Mouse (Mus musculus) intestine, embryonic 16.5 days (tissue): Measurements from ENCODE around the gene Cbln1. TPM values are rescaled to one million over a fixed set of nuclear protein-coding genes. Genes with fewer than 3 reads are reported as not detected.

Experiments
- ATAC-seq: fragments of 200-750 bp; cut with Nextera tagmentation; 2 replicates; pipeline ENCODE4 v1.8.0; 2017; ENCODE audit warnings: moderate TSS enrichment, moderate library complexity
- H3K27ac ChIP-seq: fragments of 300-500 bp; sonication (generic); 2 replicates; pipeline ENCODE4 v1.5.1; 2014; ENCODE audit warnings: mild to moderate bottlenecking, low read length
- H3K27me3 ChIP-seq: fragments of 300-500 bp; sonication (generic); replicated peaks from 2 replicates; pipeline ENCODE4 v1.6.1; 2014; ENCODE audit warnings: low read length, control low read depth, mixed read lengths; ENCODE audit not compliant: control insufficient read depth, insufficient read depth
- H3K36me3 ChIP-seq: fragments of 300-500 bp; sonication (generic); 2 replicates; pipeline ENCODE4 v1.6.1; 2014; ENCODE audit warnings: low read length, control low read depth; ENCODE audit not compliant: control insufficient read depth, insufficient read depth
- H3K4me1 ChIP-seq: fragments of 300-500 bp; sonication (generic); 2 replicates; pipeline ENCODE4 v1.6.1; 2014; ENCODE audit warnings: low read length, control low read depth, mixed read lengths; ENCODE audit not compliant: control insufficient read depth, insufficient read depth
- H3K4me2 ChIP-seq: fragments of 300-500 bp; sonication (generic); 2 replicates; pipeline ENCODE4 v1.6.1; 2014; ENCODE audit warnings: low read depth, low read length, control low read depth
- H3K4me3 ChIP-seq: fragments of 300-500 bp; sonication (generic); 2 replicates; pipeline ENCODE4 v1.5.1; 2014; ENCODE audit warnings: mild to moderate bottlenecking, low read length
- H3K9ac ChIP-seq: fragments of 300-500 bp; sonication (generic); 2 replicates; pipeline ENCODE4 v1.6.1; 2014; ENCODE audit warnings: low read depth, low read length
- H3K9me3 ChIP-seq: fragments of 300-500 bp; sonication (generic); 2 replicates; pipeline ENCODE4 v1.6.1; 2016; ENCODE audit warnings: low read length, control low read depth; ENCODE audit not compliant: control insufficient read depth
- WGBS: fragments of 180-500 bp; shearing (Covaris S2); extraction: QIAGEN DNeasy Blood & Tissue Kit; methylation state at CpG from one replicate; pipeline ENCODE4 v1.1.7; 2014; 5-methylcytosine and 5-hydroxymethylcytosine counted together
- polyA plus RNA-seq: library from polyadenylated mRNA; unstranded; fragments of >200 nt; fragmentation: Nextera tagmentation; extraction: Ambion mirVana; gene quantifications from 2 replicates; pipeline ENCODE4 v1.2.1, GENCODE M21; 2015

The Cbln1 gene
- polyA plus RNA-seq, 1 experiment from 2014 or later: not detected

- Histone ChIP-seq H3K9me3 (no peaks in the 10 kb centered on the region), H3K27me3 (peaks cover 64% of the 10 kb centered on the region)
- WGBS: under 1% methylated on average over 30 of the region's 30 CpGs
These were observed 905 bp upstream of the Cbln1 start for GRCm38 (mm10) chr8:87473314-87473713.

GRCm38 (mm10) chr8:87471603-87472270, 672 bp downstream of the Cbln1 start:
- H3K27me3 ChIP-seq: peaks cover 78% of the 10 kb centered on the region
- H3K4me3 ChIP-seq: peak overlapping the region; percentile 60
- H3K9ac ChIP-seq: peak overlapping the region; percentile 43; the same call in 1 of the 2 replicates
- under 1% methylated on average over 35 of the region's 36 CpGs for WGBS
- peak; percentile 21; the same call in 1 of the 2 replicates for ATAC-seq
- H3K36me3 ChIP-seq: no peaks in the 10 kb centered on the region
- H3K9me3 ChIP-seq: no peaks in the 10 kb centered on the region
- peaks cover 28% of the 10 kb centered on the region for H3K4me1 ChIP-seq
- peak overlapping the region; percentile 97 for H3K4me2 ChIP-seq
- no peak overlapping the region for H3K27ac ChIP-seq

More at GRCm38 (mm10) chr8:87473314-87473713, 905 bp upstream of the Cbln1 start:
- Histone ChIP-seq H3K36me3 (no peaks in the 10 kb centered on the region), H3K4me1 (peaks cover 28% of the 10 kb centered on the region), H3K4me3 (peak overlapping the region; percentile 60), H3K27ac (no peak overlapping the region), H3K9ac (0 out of 2 replicates have a peak overlapping the region, but pooled peaks have one; percentile 29), H3K4me2 (peak overlapping the region; percentile 97)
- ATAC-seq: peak; percentile 2; the same call in 1 of the 2 replicates

GRCm38 (mm10) chr8:87470834-87471602, 1.4 kb downstream of the Cbln1 start:
- Histone ChIP-seq H3K9me3 (no peaks in the 10 kb centered on the region), H3K9ac (no peak overlapping the region), H3K27me3 (peaks cover 85% of the 10 kb centered on the region), H3K27ac (no peak overlapping the region), H3K4me2 (peak overlapping the region; percentile 21), H3K4me3 (peak overlapping the region; percentile 10; the same call in 1 of the 2 replicates), H3K4me1 (peaks cover 28% of the 10 kb centered on the region), H3K36me3 (no peaks in the 10 kb centered on the region)
- WGBS: 1% methylated on average over 32 of the region's 32 CpGs
- no peak for ATAC-seq

GRCm38 (mm10) chr8:87469931-87470833, 2.2 kb downstream of the Cbln1 start:
- ATAC-seq: no peak
- Histone ChIP-seq H3K9ac (no peak overlapping the region), H3K27me3 (peaks cover 81% of the 10 kb centered on the region), H3K36me3 (no peaks in the 10 kb centered on the region), H3K9me3 (no peaks in the 10 kb centered on the region), H3K4me3 (peak overlapping the region; percentile 10; the same call in 1 of the 2 replicates), H3K4me2 (peak overlapping the region; percentile 21), H3K27ac (no peak overlapping the region), H3K4me1 (peaks cover 28% of the 10 kb centered on the region)
- WGBS: 1% methylated on average over 59 of the region's 59 CpGs

GRCm38 (mm10) chr8:87468958-87469815, 3.2 kb downstream of the Cbln1 start:
- no peak for ATAC-seq
- Histone ChIP-seq H3K4me3 (no peak overlapping the region), H3K4me1 (peaks cover 28% of the 10 kb centered on the region), H3K36me3 (no peaks in the 10 kb centered on the region), H3K27ac (no peak overlapping the region), H3K4me2 (0 out of 2 replicates have a peak overlapping the region, but pooled peaks have one; percentile 1), H3K9me3 (no peaks in the 10 kb centered on the region), H3K27me3 (peaks cover 75% of the 10 kb centered on the region), H3K9ac (no peak overlapping the region)
- WGBS: 4% methylated on average over 45 of the region's 45 CpGs

- Histone ChIP-seq H3K4me2 (0 out of 2 replicates have a peak overlapping the region, but pooled peaks have one; percentile 1), H3K9ac (no peak overlapping the region), H3K4me3 (no peak overlapping the region), H3K27ac (no peak overlapping the region), H3K4me1 (peaks cover 28% of the 10 kb centered on the region), H3K9me3 (no peaks in the 10 kb centered on the region), H3K27me3 (peaks cover 68% of the 10 kb centered on the region), H3K36me3 (no peaks in the 10 kb centered on the region)
- 3% methylated on average over 23 of the region's 23 CpGs for WGBS
- ATAC-seq: no peak
These were observed 3.9 kb downstream of the Cbln1 start for GRCm38 (mm10) chr8:87468416-87468957.

GRCm38 (mm10) chr8:87467906-87468305, 4.5 kb downstream of the Cbln1 start:
- peaks cover 23% of the 10 kb centered on the region for H3K4me1 ChIP-seq
- no peak overlapping the region for H3K27ac ChIP-seq
- H3K9ac ChIP-seq: no peak overlapping the region
- H3K4me3 ChIP-seq: no peak overlapping the region
- 16% methylated on average over 3 of the region's 3 CpGs for WGBS
- H3K9me3 ChIP-seq: no peaks in the 10 kb centered on the region
- H3K36me3 ChIP-seq: no peaks in the 10 kb centered on the region
- no peak overlapping the region for H3K4me2 ChIP-seq
- no peak for ATAC-seq
- H3K27me3 ChIP-seq: peaks cover 62% of the 10 kb centered on the region

GRCm38 (mm10) chr8:87466936-87467602, 5.3 kb downstream of the Cbln1 start:
- Histone ChIP-seq H3K4me1 (peaks cover 18% of the 10 kb centered on the region), H3K9ac (no peak overlapping the region), H3K27ac (no peak overlapping the region), H3K4me2 (no peak overlapping the region), H3K9me3 (no peaks in the 10 kb centered on the region), H3K4me3 (no peak overlapping the region), H3K36me3 (no peaks in the 10 kb centered on the region), H3K27me3 (peaks cover 56% of the 10 kb centered on the region)
- ATAC-seq: no peak
- WGBS: 85% methylated on average over 1 of the region's 1 CpGs
